10 mouse cellular contexts compared by ENCODE assay signal in genomic region chr11:110369312-110370019, GRCm38 (mm10). TPM values are rescaled to one million over a fixed set of nuclear protein-coding genes. Genes with fewer than 3 reads are reported as not detected.
DNase-seq lines count a peak whose midpoint lies in the region; ATAC-seq and TF ChIP-seq lines count a peak whose summit lies in the region.
"Had no signal": no experiment of that assay in that cellular context is flagged by ENCODE, and none has a peak within 500 bp of the region (broad histone marks: within the 10 kb centered on the region; RNA-seq: fewer than 3 reads in every experiment).

No protein-coding gene starts in this region.

- peak overlapping the region; percentile 42 for H3K4me3 ChIP-seq in limb, embryonic 10.5 days
- H3K4me3 ChIP-seq in stomach, postnatal 0 days (ENCODE audit: low read depth, low read length), result no peak overlapping the region
- no peak overlapping the region for H3K4me3 ChIP-seq in layer of hippocampus, adult 2 months

- no peak for ATAC-seq in stomach, postnatal 0 days (ENCODE audit: low FRiP score, low TSS enrichment)

- WGBS in limb, embryonic 10.5 days, result 25% methylated on average over 15 of the region's 15 CpGs
- 29% methylated on average over 15 of the region's 15 CpGs for WGBS in stomach, postnatal 0 days

- no peak overlapping the region for H3K9ac ChIP-seq in stomach, postnatal 0 days (ENCODE audit: low read length)

- H3K9me3 ChIP-seq in limb, embryonic 10.5 days (replicated peaks), result no peaks in the 10 kb centered on the region
- H3K9me3 ChIP-seq in stomach, postnatal 0 days (ENCODE audit: control insufficient read depth, low read length), result no peaks in the 10 kb centered on the region

- no peak for TF ChIP-seq EP300 in stomach, postnatal 0 days (optimal IDR thresholded peaks at IDR 0.05)

- H3K36me3 ChIP-seq in limb, embryonic 10.5 days, result no peaks in the 10 kb centered on the region
- no peaks in the 10 kb centered on the region for H3K36me3 ChIP-seq in stomach, postnatal 0 days (ENCODE audit: control insufficient read depth, insufficient read depth, low read length)

- no peaks in the 10 kb centered on the region for H3K27me3 ChIP-seq in limb, embryonic 10.5 days (ENCODE audit: low read depth, poor library complexity, severe bottlenecking)
- no peaks in the 10 kb centered on the region for H3K27me3 ChIP-seq in stomach, postnatal 0 days (ENCODE audit: control insufficient read depth, insufficient read depth, low read length)

- H3K4me2 ChIP-seq in stomach, postnatal 0 days (replicated peaks; ENCODE audit: low read depth), result 0 out of 2 replicates have a peak overlapping the region, but pooled peaks have one; percentile 20

- peak overlapping the region; percentile 66 for H3K27ac ChIP-seq in limb, embryonic 10.5 days
- H3K27ac ChIP-seq in stomach, postnatal 0 days (replicated peaks), result no peak overlapping the region
- H3K27ac ChIP-seq in layer of hippocampus, adult 2 months, result no peak overlapping the region

- no peak for TF ChIP-seq CTCF in stomach, postnatal 0 days (IDR thresholded peaks at IDR 0.05; ENCODE audit: low read depth)
- TF ChIP-seq CTCF in layer of hippocampus, adult 2 months (conservative IDR thresholded peaks at IDR 0.05), result no peak

- peaks cover 13% of the 10 kb centered on the region for H3K4me1 ChIP-seq in limb, embryonic 10.5 days
- no peaks in the 10 kb centered on the region for H3K4me1 ChIP-seq in stomach, postnatal 0 days (replicated peaks; ENCODE audit: control insufficient read depth, insufficient read depth)

- peak; percentile 22 for DNase-seq in embryo, embryonic 10 days (ENCODE audit: low spot score)
- DNase-seq in embryo, embryonic 9.5 days (ENCODE audit: extremely low spot score), result no peak
- DNase-seq in spleen, postnatal 36 days (ENCODE audit: low spot score in 2 of 2), result peak; percentile 44 to 49
- DNase-seq in spleen, adult 18-20 months, result no peak
- DNase-seq in limb, embryonic 10.5 days (ENCODE audit: low spot score), result no peak
- DNase-seq in stomach, postnatal 0 days (ENCODE audit: low spot score), result peak; percentile 20
- DNase-seq in cerebellum, postnatal 36 days, result no peak
- DNase-seq in layer of hippocampus, adult 2 months (ENCODE audit: low spot score in 2 of 2), result no peak
- DNase-seq: cerebellum, postnatal 25 days; thymus, postnatal 4 days had no signal

RNA-seq across cellular contexts. Expression of gene Map2k6, which starts 29.5 kb away (rescaled TPM):
- polyA plus RNA-seq in limb, embryonic 10.5 days (2016; fragmentation: Nextera tagmentation; extraction: Ambion mirVana), result 46.6 and 49.1 TPM in 2 replicates
- polyA plus RNA-seq in stomach, postnatal 0 days (2015; fragmentation: Nextera tagmentation; extraction: Ambion mirVana), result 6.0 and 7.8 TPM in 2 replicates
- total RNA-seq in layer of hippocampus, adult 2 months (2021), result 10 to 100 TPM; 32.3 to 33.3 TPM

RNA-seq across cellular contexts. Expression of gene Abca5, which starts 31.9 kb away (rescaled TPM):
- polyA plus RNA-seq in limb, embryonic 10.5 days (2016; fragmentation: Nextera tagmentation; extraction: Ambion mirVana), result 2.2 and 2.9 TPM in 2 replicates
- polyA plus RNA-seq in stomach, postnatal 0 days (2015; fragmentation: Nextera tagmentation; extraction: Ambion mirVana), result 4.0 and 5.4 TPM in 2 replicates
- total RNA-seq in layer of hippocampus, adult 2 months (2021), result 10 to 100 TPM; 34.0 to 41.8 TPM

Comparison
In these comparisons a context has a peak if more than half of its experiments do, and no peak if none do; other contexts are left out.
1. DNase-seq: peak in embryo, embryonic 10 days (single experiment), spleen, postnatal 36 days (2 of 2) and stomach, postnatal 0 days (single experiment); none in embryo, embryonic 9.5 days (single experiment), spleen, adult 18-20 months (0 of 2), limb, embryonic 10.5 days (single experiment), cerebellum, postnatal 36 days (0 of 2) and layer of hippocampus, adult 2 months (0 of 2).